In genomic region chr5:110801036-110801624, GRCm38 (mm10) we compare ENCODE assay signal across 14 mouse cellular contexts. TPM values are rescaled to one million over a fixed set of nuclear protein-coding genes. Genes with fewer than 3 reads are reported as not detected.
DNase-seq lines count a peak whose midpoint lies in the region; ATAC-seq and TF ChIP-seq lines count a peak whose summit lies in the region.
"Had no signal": no experiment of that assay in that cellular context is flagged by ENCODE, and none has a peak within 500 bp of the region (broad histone marks: within the 10 kb centered on the region; RNA-seq: fewer than 3 reads in every experiment).

No protein-coding gene starts in this region.

- TF ChIP-seq CTCF in G1E (IDR thresholded peaks at IDR 0.05; ENCODE audit: low read depth, low read length), result no peak

- DNase-seq in heart, adult 11 months, result peak; percentile 86
- DNase-seq in heart, postnatal 4 days, result no peak
- DNase-seq in kidney, postnatal 36 days, result peak; percentile 42 to 62
- DNase-seq in kidney, adult 11 months, result no peak
- no peak for DNase-seq in G1E (ENCODE audit: low spot score)
- peak; percentile 92 for DNase-seq in fat pad, adult 2 months (ENCODE audit: extremely low read depth, low read depth, low spot score)
- DNase-seq in Muller cell, postnatal 12 days (ENCODE audit: inconsistent ontology term), result no peak
- DNase-seq in embryo, embryonic 10.5 days (ENCODE audit: low spot score), result no peak
- DNase-seq: adrenal gland, adult 2 months; gastrocnemius, postnatal 10 days; layer of hippocampus, adult 9-11 months; right cerebral cortex, postnatal 4 days had no signal

- peaks cover 85% of the 10 kb centered on the region for H3K36me3 ChIP-seq in G1E (replicated peaks)

- no peaks in the 10 kb centered on the region for H3K27me3 ChIP-seq in G1E (ENCODE audit: insufficient read depth, low read length)
- H3K27me3 ChIP-seq: forebrain, embryonic 15.5 days had no signal

- peak overlapping the region; percentile 13; the same call in 1 of the 2 replicates for H3K4me3 ChIP-seq in G1E (ENCODE audit: low read depth, low read length)
- H3K4me3 ChIP-seq: forebrain, embryonic 15.5 days had no signal

- no peak for ATAC-seq in G1E (ENCODE audit: extremely low read depth, insufficient number of reproducible peaks, low FRiP score, poor library complexity, severe bottlenecking)
- ATAC-seq: CD4-positive, CD25-positive, alpha-beta regulatory T cell, adult 4 months; forebrain, embryonic 15.5 days had no signal

- H3K4me1 ChIP-seq in G1E (ENCODE audit: insufficient read depth, low read depth, low read length), result peaks cover 81% of the 10 kb centered on the region

- no peaks in the 10 kb centered on the region for H3K9me3 ChIP-seq in G1E (replicated peaks)
- H3K9me3 ChIP-seq: forebrain, embryonic 15.5 days had no signal

RNA-seq across cellular contexts. Expression of gene Ulk1, which starts 8.8 kb away (rescaled TPM):
- total RNA-seq in heart, postnatal 4 days (2021), result 10 to 100 TPM; 49.8 to 51.1 TPM
- 70.7 and 75.9 TPM in 2 replicates for total RNA-seq in G1E (2014; fragmentation: Nextera tagmentation)
- 12.9 and 19.0 TPM in 2 replicates for total RNA-seq in G1E (2017)
- polyA plus RNA-seq in G1E (2012), result 233 and 256 TPM in 2 replicates

RNA-seq across cellular contexts. Expression of gene Pus1, which starts 20.7 kb away (rescaled TPM):
- 10 to 100 TPM; 23.4 to 25.6 TPM for total RNA-seq in heart, postnatal 4 days (2021)
- total RNA-seq in G1E (2014; fragmentation: Nextera tagmentation) (17.8 and 19.5 TPM in 2 replicates), G1E (2017) (72.6 and 72.9 TPM in 2 replicates)
- polyA plus RNA-seq in G1E (2012), result 143 and 177 TPM in 2 replicates

RNA-seq across cellular contexts. Expression of gene Ep400, which starts 30.6 kb away (rescaled TPM):
- 10 to 100 TPM; 64.1 to 67.5 TPM for total RNA-seq in heart, postnatal 4 days (2021)
- total RNA-seq in G1E (2014; fragmentation: Nextera tagmentation) (162 and 172 TPM in 2 replicates), G1E (2017) (35.4 and 42.0 TPM in 2 replicates)
- polyA plus RNA-seq in G1E (2012), result 90.5 and 129 TPM in 2 replicates

RNA-seq across cellular contexts. Expression of gene Hscb, which starts 38.4 kb away (rescaled TPM):
- 10 to 100 TPM; 12.4 to 13.1 TPM for total RNA-seq in heart, postnatal 4 days (2021)
- 62.1 and 65.3 TPM in 2 replicates for total RNA-seq in G1E (2014; fragmentation: Nextera tagmentation)
- total RNA-seq in G1E (2017), result 86.8 and 94.2 TPM in 2 replicates
- 51.5 and 56.7 TPM in 2 replicates for polyA plus RNA-seq in G1E (2012)

RNA-seq across cellular contexts. Expression of gene Chek2, which starts 38.6 kb away (rescaled TPM):
- 1 to 10 TPM; 5.9 to 6.4 TPM for total RNA-seq in heart, postnatal 4 days (2021)
- total RNA-seq in G1E (2014; fragmentation: Nextera tagmentation) (53.4 and 70.4 TPM in 2 replicates), G1E (2017) (100 and 102 TPM in 2 replicates)
- 1.9 and 2.5 TPM in 2 replicates for polyA plus RNA-seq in G1E (2012)

Comparison
In these comparisons a context has a peak if more than half of its experiments do, and no peak if none do; other contexts are left out.
1. DNase-seq: peak in heart, adult 11 months (single experiment), kidney, postnatal 36 days (2 of 2) and fat pad, adult 2 months (single experiment); none in heart, postnatal 4 days (single experiment), kidney, adult 11 months (single experiment), G1E (single experiment), Muller cell, postnatal 12 days (single experiment) and embryo, embryonic 10.5 days (single experiment).